Mouse (Mus musculus): ENCODE data around the gene Dbf4.

Dbf4 gene

GRCm38 (mm10) chr5:8366771-8367613 lies 55.5 kb downstream of the Dbf4 start:
- DNase-seq (ENCODE audit: low spot score), result peak; percentile 49

- no peak for DNase-seq (ENCODE audit: low spot score)
These were observed 60.2 kb downstream of the Dbf4 start for GRCm38 (mm10) chr5:8362361-8362760.

- no peak for DNase-seq (ENCODE audit: low spot score)
These were observed 64.8 kb downstream of the Dbf4 start for GRCm38 (mm10) chr5:8357677-8358076.

GRCm38 (mm10) chr5:8356885-8357651 lies 65.4 kb downstream of the Dbf4 start:
- DNase-seq (ENCODE audit: low spot score), result no peak

DNA sequence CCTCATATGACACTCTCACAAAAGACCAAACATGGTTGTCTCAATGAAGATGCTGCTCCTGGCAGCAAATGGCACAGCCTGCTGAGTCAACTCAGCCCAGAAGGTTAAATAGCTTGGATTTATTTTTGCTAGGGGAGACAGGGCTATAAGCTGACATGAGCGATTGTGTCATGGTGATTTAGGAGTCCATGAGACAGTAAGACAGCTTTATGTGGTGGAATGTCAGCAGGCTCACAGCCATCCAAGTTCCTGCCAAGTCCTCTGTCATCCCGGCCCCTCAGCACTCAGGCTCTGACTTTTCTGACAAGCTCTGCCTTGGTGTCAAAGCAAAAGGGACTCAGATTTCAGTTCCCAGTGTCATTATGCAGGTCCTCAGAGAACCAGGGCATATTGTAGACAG lies 66.2 kb downstream of the Dbf4 start:
- DNase-seq (ENCODE audit: low spot score), result peak; percentile 44

DNA sequence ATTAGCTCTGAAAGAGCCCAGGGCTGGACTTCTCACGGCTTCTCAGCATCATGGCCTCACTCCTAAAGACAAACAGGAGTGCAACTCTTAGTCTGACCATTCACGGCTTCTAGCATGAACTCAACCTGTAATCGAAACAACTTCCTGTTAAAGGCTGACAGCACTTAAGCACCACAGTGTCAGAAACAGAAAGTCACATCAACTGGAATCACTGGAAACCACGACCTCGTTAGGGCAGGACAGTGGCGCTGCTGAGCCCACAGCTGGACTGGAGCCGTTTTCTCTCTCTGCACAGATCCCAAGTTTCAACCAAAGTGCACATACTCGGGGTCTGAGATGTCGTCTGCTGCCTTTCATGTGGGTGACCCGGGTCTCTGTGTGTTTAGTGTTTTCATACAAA lies 73.0 kb downstream of the Dbf4 start:
- DNase-seq (ENCODE audit: low spot score), result no peak

Measured in embryo, embryonic 10.5 days (tissue).